Mouse (Mus musculus): ENCODE results near the gene Mtmr1. TPM values are rescaled to one million over a fixed set of nuclear protein-coding genes. Genes with fewer than 3 reads are reported as not detected.
"Not testable (repeated sequence)": the region's sequence is repeated elsewhere in the genome, so short reads cannot be mapped to it uniquely, and the experiment has no call there.

The Mtmr1 gene
- 1.9 and 7.3 TPM in 2 replicates for polyA plus RNA-seq (2011; ENCODE audit: insufficient read depth, insufficient read length, low replicate concordance, missing spikeins)

GRCm38 (mm10) chrX:71364554-71364991 lies at the start of gene Mtmr1:
TSS of gene Mtmr1 (plus strand) at chrX:71364760.
- 21% methylated on average over 34 of the region's 47 CpGs for WGBS
- Histone ChIP-seq H3K4me3 (replicated peaks; ENCODE audit: control insufficient read depth, low read depth, low read length) (peak within 1 kb of the TSS; percentile 84), H3K27ac (ENCODE audit: control insufficient read depth, insufficient read depth, low read depth, low read length, poor library complexity) (peak within 1 kb of the TSS; percentile 82), H3K4me1 (ENCODE audit: control insufficient read depth, insufficient read depth, low read length) (no peaks in the 10 kb centered on the region; the same call in 1 of the 2 replicates)
- TF ChIP-seq CTCF (IDR thresholded peaks at IDR 0.05; ENCODE audit: control insufficient read depth, insufficient read depth, low read length) (0 out of 2 replicates have a peak, but pooled peaks have one; percentile 4), POLR2A (IDR thresholded peaks at IDR 0.05; ENCODE audit: borderline replicate concordance, control insufficient read depth, low read depth, low read length) (no peak; the same call in 1 of the 2 replicates)

GRCm38 (mm10) chrX:71352033-71352432 lies 12.5 kb upstream of the Mtmr1 start:
- Histone ChIP-seq H3K4me3 (replicated peaks; ENCODE audit: control insufficient read depth, low read depth, low read length) (no peak overlapping the region), H3K27ac (ENCODE audit: control insufficient read depth, insufficient read depth, low read depth, low read length, poor library complexity) (no peak overlapping the region), H3K4me1 (ENCODE audit: control insufficient read depth, insufficient read depth, low read length) (no peaks in the 10 kb centered on the region)
- TF ChIP-seq CTCF (IDR thresholded peaks at IDR 0.05; ENCODE audit: control insufficient read depth, insufficient read depth, low read length), result no peak
- no peak for TF ChIP-seq POLR2A (IDR thresholded peaks at IDR 0.05; ENCODE audit: borderline replicate concordance, control insufficient read depth, low read depth, low read length)
- WGBS, result 62% methylated on average over 1 of the region's 1 CpGs

- no peak overlapping the region for H3K27ac ChIP-seq (ENCODE audit: control insufficient read depth, insufficient read depth, low read depth, low read length, poor library complexity)
- WGBS, result 16% methylated on average over 1 of the region's 1 CpGs
These were observed 9.2 kb upstream of the Mtmr1 start for GRCm38 (mm10) chrX:71355331-71355730.

GRCm38 (mm10) chrX:71361793-71362192 lies 2.8 kb upstream of the Mtmr1 start:
- H3K4me3 ChIP-seq (replicated peaks; ENCODE audit: control insufficient read depth, low read depth, low read length); H3K4me1 ChIP-seq (ENCODE audit: control insufficient read depth, insufficient read depth, low read length); H3K27ac ChIP-seq (ENCODE audit: control insufficient read depth, insufficient read depth, low read depth, low read length, poor library complexity): not testable (repeated sequence)
- WGBS, result 87% methylated on average over 10 of the region's 10 CpGs

More at GRCm38 (mm10) chrX:71355331-71355730, 9.2 kb upstream of the Mtmr1 start:
- Histone ChIP-seq H3K4me1 (ENCODE audit: control insufficient read depth, insufficient read depth, low read length) (no peaks in the 10 kb centered on the region), H3K4me3 (replicated peaks; ENCODE audit: control insufficient read depth, low read depth, low read length) (no peak overlapping the region)
- TF ChIP-seq CTCF (IDR thresholded peaks at IDR 0.05; ENCODE audit: control insufficient read depth, insufficient read depth, low read length) (no peak), POLR2A (IDR thresholded peaks at IDR 0.05; ENCODE audit: borderline replicate concordance, control insufficient read depth, low read depth, low read length) (no peak)

- Histone ChIP-seq H3K4me1 (ENCODE audit: control insufficient read depth, insufficient read depth, low read length) (no peaks in the 10 kb centered on the region; the same call in 1 of the 2 replicates), H3K27ac (ENCODE audit: control insufficient read depth, insufficient read depth, low read depth, low read length, poor library complexity) (no peak overlapping the region), H3K4me3 (replicated peaks; ENCODE audit: control insufficient read depth, low read depth, low read length) (no peak overlapping the region)
- WGBS, result 46% methylated on average over 5 of the region's 5 CpGs
- TF ChIP-seq POLR2A (IDR thresholded peaks at IDR 0.05; ENCODE audit: borderline replicate concordance, control insufficient read depth, low read depth, low read length), result no peak
- TF ChIP-seq CTCF (IDR thresholded peaks at IDR 0.05; ENCODE audit: control insufficient read depth, insufficient read depth, low read length), result no peak
These were observed 498 bp upstream of the Mtmr1 start for GRCm38 (mm10) chrX:71364062-71364461.

- WGBS, result 16% methylated on average over 19 of the region's 20 CpGs
- TF ChIP-seq CTCF (IDR thresholded peaks at IDR 0.05; ENCODE audit: control insufficient read depth, insufficient read depth, low read length) (no peak), POLR2A (IDR thresholded peaks at IDR 0.05; ENCODE audit: borderline replicate concordance, control insufficient read depth, low read depth, low read length) (no peak)
- H3K27ac ChIP-seq (ENCODE audit: control insufficient read depth, insufficient read depth, low read depth, low read length, poor library complexity), result peak overlapping the region; percentile 82
- no peaks in the 10 kb centered on the region; the same call in 1 of the 2 replicates for H3K4me1 ChIP-seq (ENCODE audit: control insufficient read depth, insufficient read depth, low read length)
- peak overlapping the region; percentile 84 for H3K4me3 ChIP-seq (replicated peaks; ENCODE audit: control insufficient read depth, low read depth, low read length)
These were observed 451 bp downstream of the Mtmr1 start for GRCm38 (mm10) chrX:71365011-71365410.

- no peaks in the 10 kb centered on the region; the same call in 1 of the 2 replicates for H3K4me1 ChIP-seq (ENCODE audit: control insufficient read depth, insufficient read depth, low read length)
- 35% methylated on average over 3 of the region's 3 CpGs for WGBS
- H3K27ac ChIP-seq (ENCODE audit: control insufficient read depth, insufficient read depth, low read depth, low read length, poor library complexity), result no peak overlapping the region
- peak overlapping the region; percentile 84 for H3K4me3 ChIP-seq (replicated peaks; ENCODE audit: control insufficient read depth, low read depth, low read length)
- no peak for TF ChIP-seq POLR2A (IDR thresholded peaks at IDR 0.05; ENCODE audit: borderline replicate concordance, control insufficient read depth, low read depth, low read length)
- no peak for TF ChIP-seq CTCF (IDR thresholded peaks at IDR 0.05; ENCODE audit: control insufficient read depth, insufficient read depth, low read length)
These were observed 950 bp downstream of the Mtmr1 start for GRCm38 (mm10) chrX:71365510-71365909.

- no peak overlapping the region for H3K27ac ChIP-seq (ENCODE audit: control insufficient read depth, insufficient read depth, low read depth, low read length, poor library complexity)
- H3K4me1 ChIP-seq (ENCODE audit: control insufficient read depth, insufficient read depth, low read length), result no peaks in the 10 kb centered on the region; the same call in 1 of the 2 replicates
- TF ChIP-seq CTCF (IDR thresholded peaks at IDR 0.05; ENCODE audit: control insufficient read depth, insufficient read depth, low read length), result no peak
- no peak overlapping the region for H3K4me3 ChIP-seq (replicated peaks; ENCODE audit: control insufficient read depth, low read depth, low read length)
These were observed 2.4 kb downstream of the Mtmr1 start for GRCm38 (mm10) chrX:71366973-71367372.

GRCm38 (mm10) chrX:71376781-71377180 lies 12.2 kb downstream of the Mtmr1 start:
- TF ChIP-seq CTCF (IDR thresholded peaks at IDR 0.05; ENCODE audit: control insufficient read depth, insufficient read depth, low read length) (no peak), POLR2A (IDR thresholded peaks at IDR 0.05; ENCODE audit: borderline replicate concordance, control insufficient read depth, low read depth, low read length) (no peak)
- no peak overlapping the region for H3K27ac ChIP-seq (ENCODE audit: control insufficient read depth, insufficient read depth, low read depth, low read length, poor library complexity)
- no peaks in the 10 kb centered on the region for H3K4me1 ChIP-seq (ENCODE audit: control insufficient read depth, insufficient read depth, low read length)
- 86% methylated on average over 1 of the region's 1 CpGs for WGBS
- H3K4me3 ChIP-seq (replicated peaks; ENCODE audit: control insufficient read depth, low read depth, low read length), result no peak overlapping the region

All from bone marrow, adult 2 months (tissue).